Mouse (Mus musculus) cerebellum, adult 2 months (tissue): ENCODE measurements around the gene Ntm. TPM values are rescaled to one million over a fixed set of nuclear protein-coding genes. Genes with fewer than 3 reads are reported as not detected.

Experiments used
- DNase-seq, 2 experiments: peaks; one replicate each; pipeline ENCODE4 v3.0.0; 2021
- H3K27ac ChIP-seq: fragments of 200-500 bp; 2 replicates; pipeline ENCODE4 v1.5.1; 2012; ENCODE audit warnings: low read length, control low read depth, inconsistent platforms; ENCODE audit not compliant: insufficient read depth
- H3K27me3 ChIP-seq: fragments of 200-500 bp; 2 replicates; pipeline ENCODE4 v1.6.1; 2012; ENCODE audit warnings: inconsistent platforms, mild to moderate bottlenecking, low read length, moderate library complexity; ENCODE audit not compliant: control insufficient read depth, insufficient read depth
- H3K4me1 ChIP-seq: fragments of 200-500 bp; 2 replicates; pipeline ENCODE4 v1.6.1; 2011; ENCODE audit warnings: low read length; ENCODE audit not compliant: control insufficient read depth, insufficient read depth
- H3K4me3 ChIP-seq: fragments of 200-500 bp; replicated peaks from 2 replicates; pipeline ENCODE3; 2011; ENCODE audit warnings: mild to moderate bottlenecking, low read depth, low read length, control low read depth; ENCODE audit not compliant: insufficient read depth
- CTCF ChIP-seq: fragments of 200-500 bp; IDR thresholded peaks from 2 replicates; pipeline ENCODE4 v1.5.1; 2011; ENCODE audit warnings: low read depth, mild to moderate bottlenecking, control low read depth, low read length, moderate library complexity, borderline replicate concordance; ENCODE audit not compliant: insufficient read depth
- POLR2A ChIP-seq: fragments of 200-500 bp; IDR thresholded peaks from 2 replicates; pipeline ENCODE4 v1.6.1; 2011; ENCODE audit warnings: low read length, control low read depth, borderline replicate concordance; ENCODE audit not compliant: insufficient read depth
- WGBS: fragments of 180-500 bp; shearing (Covaris S2); methylation state at CpG from one replicate; pipeline ENCODE4 v1.1.7; 2018; 5-methylcytosine and 5-hydroxymethylcytosine counted together
- polyA plus RNA-seq: library from polyadenylated mRNA; depleted of rRNA; stranded (reverse); fragments of >200 nt; gene quantifications from 2 replicates; pipeline ENCODE4 v1.2.3, GENCODE M21; 2012

Ntm gene
- polyA plus RNA-seq, 1 experiment, result 193 TPM

GRCm38 (mm10) chr9:29759940-29760339, 203.0 kb downstream of the Ntm start:
- H3K4me1 ChIP-seq, result peaks cover 3% of the 10 kb centered on the region; the same call in 1 of the 2 replicates
- TF ChIP-seq CTCF (no peak), POLR2A (no peak)
- 63% methylated on average over 3 of the region's 3 CpGs for WGBS
- H3K4me3 ChIP-seq, result no peak overlapping the region
- no peak overlapping the region for H3K27ac ChIP-seq
- DNase-seq, result no peak
- H3K27me3 ChIP-seq, result no peaks in the 10 kb centered on the region

DNA sequence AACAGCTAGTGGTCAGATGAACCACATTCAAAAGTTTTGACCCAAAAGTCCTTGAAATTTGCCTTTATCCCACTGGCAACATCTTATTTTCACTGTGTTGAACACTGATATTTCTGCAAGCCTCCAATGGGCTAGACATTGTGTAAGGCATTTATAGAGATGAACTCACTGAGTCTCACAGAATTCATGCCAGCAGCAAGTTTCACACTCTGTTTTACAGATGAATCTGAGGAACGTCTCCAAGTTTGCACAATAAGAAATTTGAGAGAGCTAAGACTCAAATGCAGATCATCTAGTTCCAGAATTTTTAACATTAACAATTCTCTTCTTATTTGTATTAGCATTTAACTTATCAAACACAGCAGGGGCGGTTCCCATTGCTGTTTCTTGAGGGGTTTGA, 203.9 kb downstream of the Ntm start:
- no peak overlapping the region for H3K4me3 ChIP-seq
- 92% methylated on average over 2 of the region's 2 CpGs for WGBS
- no peak overlapping the region for H3K27ac ChIP-seq
- DNase-seq, result no peak
- TF ChIP-seq POLR2A, result no peak
- TF ChIP-seq CTCF, result no peak
- H3K27me3 ChIP-seq, result no peaks in the 10 kb centered on the region
- peaks cover 3% of the 10 kb centered on the region; the same call in 1 of the 2 replicates for H3K4me1 ChIP-seq

GRCm38 (mm10) chr9:29754374-29754773, 208.6 kb downstream of the Ntm start:
- TF ChIP-seq CTCF (no peak), POLR2A (no peak)
- Histone ChIP-seq H3K4me1 (no peaks in the 10 kb centered on the region; the same call in 1 of the 2 replicates), H3K27me3 (no peaks in the 10 kb centered on the region), H3K27ac (no peak overlapping the region), H3K4me3 (no peak overlapping the region)
- DNase-seq, result no peak

- Histone ChIP-seq H3K4me3 (no peak overlapping the region), H3K27ac (no peak overlapping the region), H3K27me3 (no peaks in the 10 kb centered on the region), H3K4me1 (no peaks in the 10 kb centered on the region; the same call in 1 of the 2 replicates)
- peak; percentile 55 to 58 for DNase-seq
- TF ChIP-seq POLR2A (no peak), CTCF (peak; percentile 64)
- 85% methylated on average over 1 of the region's 1 CpGs for WGBS
Measured at GRCm38 (mm10) chr9:29751396-29751795, 211.5 kb downstream of the Ntm start.

- 5% methylated on average over 15 of the region's 15 CpGs for WGBS
- Histone ChIP-seq H3K4me1 (no peaks in the 10 kb centered on the region; the same call in 1 of the 2 replicates), H3K27me3 (no peaks in the 10 kb centered on the region), H3K4me3 (peak overlapping the region; percentile 52), H3K27ac (no peak overlapping the region)
- peak; percentile 51 to 54 for DNase-seq
- TF ChIP-seq CTCF, result no peak
- TF ChIP-seq POLR2A, result no peak
Measured at GRCm38 (mm10) chr9:29750371-29751014, 212.4 kb downstream of the Ntm start.

GRCm38 (mm10) chr9:29748070-29748469, 214.9 kb downstream of the Ntm start:
- Histone ChIP-seq H3K4me3 (no peak overlapping the region), H3K27ac (no peak overlapping the region), H3K27me3 (no peaks in the 10 kb centered on the region), H3K4me1 (no peaks in the 10 kb centered on the region; the same call in 1 of the 2 replicates)
- no peak for TF ChIP-seq POLR2A
- no peak for TF ChIP-seq CTCF
- no peak for DNase-seq
- WGBS, result 90% methylated on average over 4 of the region's 4 CpGs

DNA sequence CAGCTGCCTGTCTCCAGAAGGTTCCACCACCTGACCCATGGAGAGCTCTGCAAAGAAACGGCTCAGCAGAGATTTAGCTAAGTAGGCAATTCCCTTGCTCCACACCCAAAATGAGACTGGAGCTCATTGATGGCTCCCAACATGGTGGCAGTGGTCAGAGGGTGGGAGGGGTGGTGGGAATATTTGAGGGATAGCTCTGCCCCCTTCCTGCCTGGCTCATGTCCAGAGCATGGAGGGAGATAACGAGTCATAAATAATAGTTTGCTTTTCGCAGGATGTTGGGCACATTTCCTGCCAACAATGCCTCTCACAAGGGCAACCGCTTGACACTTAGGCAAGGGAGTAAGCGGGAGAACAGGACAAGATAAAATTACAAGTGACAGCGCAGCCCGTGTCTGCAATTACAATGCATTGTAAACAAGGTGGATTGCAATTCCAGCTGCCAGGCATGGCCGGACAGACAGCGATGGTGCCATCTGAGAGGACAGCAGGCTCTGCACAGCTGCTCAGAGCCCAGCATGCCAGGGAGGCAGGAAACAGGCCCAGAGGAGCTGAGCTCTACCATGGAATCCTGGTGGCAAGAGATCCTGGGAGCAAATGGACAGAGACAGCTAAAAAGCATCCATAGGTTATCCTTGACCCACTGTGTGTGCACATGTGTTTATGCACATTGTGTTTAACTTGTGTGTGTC, 224.0 kb downstream of the Ntm start:
- H3K27me3 ChIP-seq, result no peaks in the 10 kb centered on the region
- H3K4me3 ChIP-seq, result no peak overlapping the region
- no peaks in the 10 kb centered on the region for H3K4me1 ChIP-seq
- WGBS, result 78% methylated on average over 9 of the region's 9 CpGs
- no peak for DNase-seq
- H3K27ac ChIP-seq, result no peak overlapping the region
- TF ChIP-seq CTCF, result no peak
- TF ChIP-seq POLR2A, result no peak

- Histone ChIP-seq H3K4me1 (no peaks in the 10 kb centered on the region), H3K4me3 (no peak overlapping the region), H3K27ac (no peak overlapping the region), H3K27me3 (no peaks in the 10 kb centered on the region)
- WGBS, result 41% methylated on average over 3 of the region's 3 CpGs
- DNase-seq, result no peak
- no peak for TF ChIP-seq CTCF
- no peak for TF ChIP-seq POLR2A
Measured at GRCm38 (mm10) chr9:29736031-29736430, 226.9 kb downstream of the Ntm start.
